Mouse (Mus musculus) olfactory bulb, adult 2 months (tissue): ENCODE measurements around the gene Smdt1. TPM values are rescaled to one million over a fixed set of nuclear protein-coding genes. Genes with fewer than 3 reads are reported as not detected.
A peak's percentile ranks its signal among the peaks of the same experiment; 100 is the strongest.

Experiments
- H3K27ac ChIP-seq: fragments of 200-500 bp; 2 replicates; pipeline ENCODE4 v1.5.1; 2012; ENCODE audit warnings: low read depth, low read length; ENCODE audit not compliant: insufficient read depth
- H3K4me1 ChIP-seq: fragments of 200-500 bp; 2 replicates; pipeline ENCODE4 v1.6.1; 2012; ENCODE audit warnings: low read length; ENCODE audit not compliant: control insufficient read depth, insufficient read depth
- H3K4me3 ChIP-seq: fragments of 200-500 bp; 2 replicates; pipeline ENCODE4 v1.5.1; 2012; ENCODE audit warnings: mild to moderate bottlenecking, low read depth, low read length, moderate library complexity; ENCODE audit not compliant: insufficient read depth
- CTCF ChIP-seq: fragments of 200-500 bp; IDR thresholded peaks from 2 replicates; pipeline ENCODE4 v1.5.1; 2012; ENCODE audit warnings: low read depth, mild to moderate bottlenecking, low read length, moderate library complexity; ENCODE audit not compliant: insufficient read depth
- POLR2A ChIP-seq: fragments of 200-500 bp; IDR thresholded peaks from 2 replicates; pipeline ENCODE4 v1.6.1; 2012; ENCODE audit warnings: mild to moderate bottlenecking, low read depth, low read length, moderate library complexity; ENCODE audit not compliant: insufficient read depth
- WGBS: fragments of 180-500 bp; shearing (Covaris S2); methylation state at CpG from one replicate; pipeline ENCODE4 v1.1.7; 2018; 5-methylcytosine and 5-hydroxymethylcytosine counted together
- polyA plus RNA-seq: library from polyadenylated mRNA; stranded (reverse); fragments of >200 nt; gene quantifications from 2 replicates; pipeline ENCODE4 v1.2.4, GENCODE M21; 2012; ENCODE audit warnings: low replicate concordance; ENCODE audit not compliant: missing spikeins, insufficient read depth, insufficient read length

The Smdt1 gene
- polyA plus RNA-seq, 1 experiment, result not detected

GRCm38 (mm10) chr15:82319613-82320012 is 19.1 kb upstream of the Smdt1 start:
- Histone ChIP-seq H3K4me3 (no peak overlapping the region), H3K27ac (no peak overlapping the region), H3K4me1 (no peaks in the 10 kb centered on the region)
- TF ChIP-seq CTCF, result no peak
- no peak for TF ChIP-seq POLR2A
- 53% methylated on average over 1 of the region's 1 CpGs for WGBS

GRCm38 (mm10) chr15:82322195-82322594 is 16.6 kb upstream of the Smdt1 start:
- Histone ChIP-seq H3K27ac (no peak overlapping the region), H3K4me3 (no peak overlapping the region), H3K4me1 (no peaks in the 10 kb centered on the region)
- WGBS, result 79% methylated on average over 8 of the region's 8 CpGs
- TF ChIP-seq CTCF (no peak), POLR2A (no peak)

DNA sequence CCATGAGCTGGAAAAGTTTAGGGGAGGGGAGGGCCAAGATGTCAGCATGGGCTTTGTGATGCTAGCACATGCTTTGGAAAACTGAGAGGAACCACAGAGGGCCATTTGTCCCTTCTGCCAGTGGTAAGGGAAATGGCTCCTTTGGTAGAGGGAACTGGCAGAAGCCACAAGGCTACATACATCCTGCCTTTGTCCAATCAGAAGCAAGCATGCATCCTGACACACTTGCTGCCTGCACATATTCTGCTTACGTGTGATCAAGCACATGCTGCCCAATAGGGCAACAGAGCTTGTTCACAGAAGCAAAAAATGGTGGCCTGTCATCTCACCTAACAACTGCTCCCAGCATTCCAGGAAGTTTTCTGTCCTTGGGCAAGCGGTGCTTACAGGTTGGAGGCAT is 13.4 kb upstream of the Smdt1 start:
- TF ChIP-seq POLR2A, result no peak
- no peak for TF ChIP-seq CTCF

GRCm38 (mm10) chr15:82335194-82335593 is 3.6 kb upstream of the Smdt1 start:
- no peak overlapping the region for H3K4me3 ChIP-seq
- WGBS, result 95% methylated on average over 4 of the region's 4 CpGs
- peaks cover 19% of the 10 kb centered on the region for H3K4me1 ChIP-seq
- no peak overlapping the region for H3K27ac ChIP-seq
- TF ChIP-seq CTCF (no peak), POLR2A (no peak)

More for the DNA sequence above, 13.4 kb upstream of the Smdt1 start:
- Histone ChIP-seq H3K27ac (no peak overlapping the region), H3K4me1 (no peaks in the 10 kb centered on the region), H3K4me3 (no peak overlapping the region)
- WGBS, result 84% methylated on average over 2 of the region's 2 CpGs

GRCm38 (mm10) chr15:82336629-82337028 is 2.1 kb upstream of the Smdt1 start:
- Histone ChIP-seq H3K4me1 (peaks cover 25% of the 10 kb centered on the region), H3K4me3 (no peak overlapping the region), H3K27ac (no peak overlapping the region)
- 74% methylated on average over 12 of the region's 12 CpGs for WGBS
- TF ChIP-seq CTCF, result no peak

GRCm38 (mm10) chr15:82337875-82338274 is 884 bp upstream of the Smdt1 start:
- peaks cover 25% of the 10 kb centered on the region for H3K4me1 ChIP-seq
- H3K27ac ChIP-seq, result no peak overlapping the region
- H3K4me3 ChIP-seq, result peak overlapping the region; percentile 80
- TF ChIP-seq POLR2A, result no peak
- TF ChIP-seq CTCF, result no peak
- WGBS, result 28% methylated on average over 4 of the region's 4 CpGs

DNA sequence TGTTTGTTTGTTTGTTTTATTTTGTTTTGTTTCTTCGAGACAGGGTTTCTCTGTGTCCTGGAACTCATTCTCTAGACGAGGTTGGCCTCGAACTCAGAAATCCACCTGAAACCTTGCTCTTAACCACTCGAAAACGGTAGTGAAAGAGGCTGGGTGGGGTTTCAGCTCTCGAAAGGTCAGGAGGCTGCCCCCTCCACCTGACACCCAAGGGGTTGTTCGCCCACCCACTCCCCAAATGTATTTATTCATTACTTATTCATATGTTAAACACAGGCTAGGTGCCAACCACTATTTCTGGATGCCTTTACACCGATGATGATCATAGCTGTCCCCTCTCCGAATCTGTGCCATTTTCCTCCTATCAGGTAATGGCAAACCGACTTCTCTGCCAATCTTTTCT is 391 bp downstream of the Smdt1 start:
- no peak for TF ChIP-seq POLR2A
- TF ChIP-seq CTCF, result no peak
- H3K27ac ChIP-seq, result peak overlapping the region; percentile 36; the same call in 1 of the 2 replicates
- 44% methylated on average over 10 of the region's 10 CpGs for WGBS

DNA sequence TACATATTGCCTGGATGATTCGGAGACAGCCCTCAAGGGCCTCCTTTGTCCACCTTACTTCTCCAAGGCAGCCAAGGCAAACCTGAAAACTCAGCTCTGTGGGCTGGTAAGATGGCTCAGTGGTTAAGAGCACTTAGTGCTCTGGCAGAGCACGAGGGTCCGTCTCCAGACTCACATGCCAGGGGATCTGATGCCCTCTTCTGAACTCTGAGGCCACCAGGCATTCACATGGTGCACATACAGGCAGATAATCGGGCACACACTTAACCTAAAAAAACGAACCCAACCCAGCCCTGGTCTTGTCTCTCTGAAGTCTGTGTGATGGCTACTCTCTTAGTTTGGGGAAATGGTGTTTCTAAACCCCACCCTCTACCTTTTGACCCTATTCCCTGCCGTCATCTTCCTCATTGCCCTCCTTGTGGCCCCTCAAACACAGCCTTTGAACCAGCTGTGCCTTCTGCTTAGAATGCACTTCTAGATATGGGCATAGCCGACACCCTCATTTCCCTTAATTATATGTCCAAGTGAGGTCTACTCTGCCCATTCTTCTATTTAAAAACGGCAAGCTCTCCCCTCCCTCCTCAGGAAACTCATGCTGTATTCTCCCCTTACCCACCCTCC is 985 bp downstream of the Smdt1 start:
- H3K4me3 ChIP-seq, result no peak overlapping the region
- 71% methylated on average over 8 of the region's 8 CpGs for WGBS
- peaks cover 25% of the 10 kb centered on the region for H3K4me1 ChIP-seq
- no peak for TF ChIP-seq CTCF
- TF ChIP-seq POLR2A, result no peak
- no peak overlapping the region for H3K27ac ChIP-seq

More for the DNA sequence above, 391 bp downstream of the Smdt1 start:
- peaks cover 25% of the 10 kb centered on the region for H3K4me1 ChIP-seq
- H3K4me3 ChIP-seq, result peak overlapping the region; percentile 80

DNA sequence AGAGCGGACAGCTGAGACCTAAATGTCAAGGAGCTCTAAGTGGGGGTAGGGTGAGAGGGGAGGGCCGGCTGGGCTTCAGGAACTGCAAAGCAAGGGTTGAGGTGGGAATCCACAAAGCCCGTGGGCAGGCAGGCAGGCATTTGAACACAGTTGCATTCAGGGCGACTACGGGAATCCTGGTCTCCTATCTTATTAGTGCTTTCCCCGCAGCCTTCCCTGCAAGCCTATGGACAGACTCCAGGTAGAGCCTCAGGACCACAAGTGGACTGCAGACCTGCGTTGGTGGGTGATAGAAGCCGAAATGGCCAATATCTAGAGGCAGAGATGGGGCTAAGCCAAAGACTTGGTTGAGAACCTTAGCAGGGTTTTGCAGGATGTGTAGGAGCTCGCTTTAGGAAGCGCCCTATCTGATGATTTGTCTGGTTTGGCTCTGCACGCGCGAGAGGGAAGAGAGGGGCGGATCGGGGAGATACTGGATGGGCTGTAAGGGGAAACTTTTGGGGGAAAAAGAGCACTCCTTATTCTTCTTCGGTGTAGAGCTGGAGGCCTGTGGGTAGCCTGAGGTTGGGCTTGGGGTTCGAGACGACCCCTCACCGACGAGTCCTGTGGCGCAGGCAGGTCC is 1.8 kb downstream of the Smdt1 start:
- Histone ChIP-seq H3K27ac (no peak overlapping the region), H3K4me1 (peaks cover 25% of the 10 kb centered on the region), H3K4me3 (no peak overlapping the region)
- TF ChIP-seq CTCF (no peak), POLR2A (no peak)
- WGBS, result 57% methylated on average over 21 of the region's 21 CpGs
